Mouse (Mus musculus) hindbrain, embryonic 14.5 days (tissue): Measurements from ENCODE around the gene March9. TPM values are rescaled to one million over a fixed set of nuclear protein-coding genes. Genes with fewer than 3 reads are reported as not detected.

Experiments used
- ATAC-seq: fragments of 200-750 bp; cut with Nextera tagmentation; 2 replicates; pipeline ENCODE4 v1.8.0; 2017; ENCODE audit warnings: moderate number of reproducible peaks, mild to moderate bottlenecking, moderate TSS enrichment, moderate library complexity; ENCODE audit not compliant: low FRiP score
- DNase-seq: peaks from one replicate; pipeline ENCODE4 v3.0.0-alpha.2; 2015; ENCODE audit warnings: low spot score
- H3K27ac ChIP-seq: fragments of 300-500 bp; sonication (generic); 2 replicates; pipeline ENCODE4 v1.5.1; 2014; ENCODE audit warnings: mild to moderate bottlenecking, moderate library complexity
- H3K27me3 ChIP-seq: fragments of 300-500 bp; sonication (generic); 2 replicates; pipeline ENCODE4 v1.6.1; 2014; ENCODE audit warnings: mild to moderate bottlenecking, low read length, mixed read lengths; ENCODE audit not compliant: control insufficient read depth, insufficient read depth
- H3K36me3 ChIP-seq: fragments of 300-500 bp; sonication (generic); replicated peaks from 2 replicates; pipeline ENCODE4 v1.6.1; 2014; ENCODE audit not compliant: control insufficient read depth, insufficient read depth
- H3K4me1 ChIP-seq: fragments of 300-500 bp; sonication (generic); replicated peaks from 2 replicates; pipeline ENCODE4 v1.6.1; 2014; ENCODE audit warnings: antibody characterized with exemption, low read length, mixed read lengths; ENCODE audit not compliant: control insufficient read depth, insufficient read depth
- H3K4me2 ChIP-seq: fragments of 300-500 bp; sonication (generic); replicated peaks from 2 replicates; pipeline ENCODE4 v1.6.1; 2014; ENCODE audit warnings: mild to moderate bottlenecking, moderate library complexity
- H3K4me3 ChIP-seq: fragments of 300-500 bp; sonication (generic); replicated peaks from 2 replicates; pipeline ENCODE4 v1.5.1; 2014; ENCODE audit warnings: mild to moderate bottlenecking, low read length
- H3K9ac ChIP-seq: fragments of 300-500 bp; sonication (generic); 2 replicates; pipeline ENCODE4 v1.6.1; 2014
- H3K9me3 ChIP-seq: fragments of 300-500 bp; sonication (generic); 2 replicates; pipeline ENCODE4 v1.6.1; 2016; ENCODE audit warnings: low read length; ENCODE audit not compliant: control insufficient read depth
- WGBS: fragments of 180-500 bp; shearing (Covaris S2); extraction: QIAGEN DNeasy Blood & Tissue Kit; methylation state at CpG from one replicate; pipeline ENCODE4 v1.1.7; 2014; 5-methylcytosine and 5-hydroxymethylcytosine counted together
- polyA plus RNA-seq: library from polyadenylated mRNA; unstranded; fragments of >200 nt; fragmentation: Nextera tagmentation; extraction: Ambion mirVana; gene quantifications from 2 replicates; pipeline ENCODE4 v1.2.1, GENCODE M21; 2014

The March9 gene
- polyA plus RNA-seq, 1 experiment from 2014 or later = 12.0 TPM

DNA sequence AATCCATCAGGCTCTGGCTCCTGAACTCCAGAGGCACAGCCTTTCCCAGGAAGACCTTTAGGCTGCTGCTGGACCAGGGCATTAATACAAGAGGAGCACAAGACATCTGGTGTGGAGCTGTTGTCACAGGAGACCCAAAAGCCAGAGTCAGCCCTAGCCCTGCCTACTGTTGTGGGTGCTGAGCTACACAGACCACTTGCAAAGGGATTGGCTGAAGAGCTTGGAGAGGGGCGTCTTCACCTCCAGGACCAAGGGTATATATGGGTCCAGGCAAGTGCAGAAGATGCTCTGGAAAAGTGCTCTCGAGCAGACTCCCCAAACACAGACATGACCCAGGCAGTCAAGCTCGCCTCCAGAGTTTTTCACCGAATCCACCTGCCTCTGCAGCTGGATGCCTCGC is 12.0 kb downstream of the March9 start, which contains the start of gene Cyp27b1:
Gene Cyp27b1 (plus strand): TSS at position 297 of the 400 bp plus-strand sequence.
- Histone ChIP-seq H3K9ac (no peak within 1 kb of the TSS), H3K27ac (no peak within 1 kb of the TSS), H3K27me3 (peaks cover 53% of the 10 kb centered on the region), H3K4me2 (no peak within 1 kb of the TSS), H3K4me1 (no peaks in the 10 kb centered on the region), H3K4me3 (peak within 1 kb of the TSS; percentile 11; the same call in 1 of the 2 replicates), H3K36me3 (peaks cover 7% of the 10 kb centered on the region), H3K9me3 (no peaks in the 10 kb centered on the region)
- WGBS = 37% methylated on average over 5 of the region's 5 CpGs
- no peak for DNase-seq
- ATAC-seq = no peak

DNA sequence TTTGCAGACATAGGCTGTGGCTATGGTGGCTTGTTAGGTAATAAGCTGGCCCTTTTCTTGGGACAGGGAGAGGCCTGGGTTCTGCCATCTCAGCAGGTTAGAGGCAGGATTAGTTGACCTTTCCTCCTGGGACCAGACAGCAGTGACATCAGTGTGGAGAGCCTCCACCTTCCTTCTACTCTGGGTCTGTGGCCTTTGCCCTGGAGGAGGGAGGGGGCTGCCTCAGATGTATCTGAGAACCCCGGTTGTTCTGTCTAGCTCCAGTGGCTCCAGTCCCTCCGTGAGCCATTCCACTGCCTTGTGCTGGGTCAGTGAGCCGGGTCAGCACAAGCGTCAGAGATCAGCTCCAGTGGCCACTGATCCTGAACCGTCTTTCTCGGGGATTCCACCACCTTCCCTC is 16.8 kb downstream of the March9 start:
- whole genome bisulfite sequencing = 78% methylated on average over 6 of the region's 6 CpGs
- no peak for DNase-seq
- Histone ChIP-seq H3K27me3 (peaks cover 20% of the 10 kb centered on the region), H3K4me3 (no peak overlapping the region), H3K27ac (no peak overlapping the region), H3K9ac (no peak overlapping the region), H3K4me1 (peaks cover 6% of the 10 kb centered on the region), H3K4me2 (peak overlapping the region; percentile 98; the same call in 1 of the 2 replicates), H3K36me3 (peaks cover 6% of the 10 kb centered on the region; the same call in 1 of the 2 replicates), H3K9me3 (no peaks in the 10 kb centered on the region)
- no peak for ATAC-seq

- peaks cover 6% of the 10 kb centered on the region for H3K4me1 ChIP-seq
- no peaks in the 10 kb centered on the region for H3K9me3 ChIP-seq
- H3K4me3 ChIP-seq = peak overlapping the region; percentile 63
- H3K4me2 ChIP-seq = peak overlapping the region; percentile 98
- ATAC-seq (no peak), DNase-seq (no peak)
- peak overlapping the region; percentile 82 for H3K9ac ChIP-seq
- WGBS = 18% methylated on average over 5 of the region's 5 CpGs
- no peak overlapping the region for H3K27ac ChIP-seq
- H3K27me3 ChIP-seq = peaks cover 14% of the 10 kb centered on the region
- peaks cover 6% of the 10 kb centered on the region; the same call in 1 of the 2 replicates for H3K36me3 ChIP-seq
These were observed 17.4 kb downstream of the March9 start for GRCm38 (mm10) chr10:127042468-127043115.

DNA sequence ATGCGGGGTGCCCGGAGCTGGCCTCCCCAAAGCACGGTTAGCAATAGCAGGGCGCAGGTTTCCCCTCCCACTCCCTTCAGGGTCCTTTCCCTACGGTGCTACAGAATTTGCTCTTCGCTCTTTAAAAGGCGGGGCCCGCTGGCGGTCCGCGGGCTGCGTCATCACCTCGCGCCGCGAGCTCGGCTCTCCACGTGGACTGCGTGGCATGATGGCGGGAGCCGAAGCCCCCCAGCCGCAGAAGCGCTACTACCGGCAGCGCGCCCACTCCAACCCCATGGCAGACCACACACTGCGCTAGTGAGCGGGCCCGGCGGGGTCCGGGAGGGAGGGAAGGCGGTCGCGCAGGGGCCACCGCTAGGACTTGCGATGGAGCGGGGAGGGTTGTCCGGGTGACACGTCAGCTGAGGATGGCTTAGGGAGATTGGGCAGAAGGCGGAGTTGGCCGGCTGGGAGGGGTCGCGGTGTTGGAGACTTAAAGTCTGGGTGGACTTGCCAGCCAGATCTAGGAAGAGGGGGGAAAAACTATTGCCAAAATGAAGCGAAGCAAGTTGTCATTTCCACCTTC is 18.1 kb downstream of the March9 start:
- peak overlapping the region; percentile 63 for H3K4me3 ChIP-seq

GRCm38 (mm10) chr10:127041274-127041766 is 18.7 kb downstream of the March9 start, which contains the start of the genes Mettl1 and Eef1akmt3:
Gene Mettl1, plus strand, starts transcription at chr10:127041414.
Gene Eef1akmt3, minus strand, starts transcription at chr10:127041513.
- DNase-seq (no peak), ATAC-seq (peak; percentile 74)
- Histone ChIP-seq H3K27ac (peak within 1 kb of the TSS; percentile 4; the same call in 1 of the 2 replicates), H3K9me3 (no peaks in the 10 kb centered on the region), H3K36me3 (peaks cover 6% of the 10 kb centered on the region; the same call in 1 of the 2 replicates), H3K9ac (peak within 1 kb of the TSS; percentile 82), H3K4me1 (peaks cover 6% of the 10 kb centered on the region), H3K4me3 (peak within 1 kb of the TSS; percentile 63), H3K27me3 (peaks cover 11% of the 10 kb centered on the region; the same call in 1 of the 2 replicates), H3K4me2 (peak within 1 kb of the TSS; percentile 98)
- WGBS = under 1% methylated on average over 28 of the region's 28 CpGs

More for the DNA sequence above, 18.1 kb downstream of the March9 start:
- peaks cover 6% of the 10 kb centered on the region; the same call in 1 of the 2 replicates for H3K36me3 ChIP-seq
- WGBS = under 1% methylated on average over 44 of the region's 44 CpGs
- ATAC-seq (peak; percentile 87), DNase-seq (peak; percentile 95)
- H3K27ac ChIP-seq = peak overlapping the region; percentile 4; the same call in 1 of the 2 replicates
- H3K9ac ChIP-seq = peak overlapping the region; percentile 82
- H3K27me3 ChIP-seq = peaks cover 11% of the 10 kb centered on the region; the same call in 1 of the 2 replicates
- peaks cover 6% of the 10 kb centered on the region for H3K4me1 ChIP-seq
- H3K9me3 ChIP-seq = no peaks in the 10 kb centered on the region
- peak overlapping the region; percentile 98 for H3K4me2 ChIP-seq

DNA sequence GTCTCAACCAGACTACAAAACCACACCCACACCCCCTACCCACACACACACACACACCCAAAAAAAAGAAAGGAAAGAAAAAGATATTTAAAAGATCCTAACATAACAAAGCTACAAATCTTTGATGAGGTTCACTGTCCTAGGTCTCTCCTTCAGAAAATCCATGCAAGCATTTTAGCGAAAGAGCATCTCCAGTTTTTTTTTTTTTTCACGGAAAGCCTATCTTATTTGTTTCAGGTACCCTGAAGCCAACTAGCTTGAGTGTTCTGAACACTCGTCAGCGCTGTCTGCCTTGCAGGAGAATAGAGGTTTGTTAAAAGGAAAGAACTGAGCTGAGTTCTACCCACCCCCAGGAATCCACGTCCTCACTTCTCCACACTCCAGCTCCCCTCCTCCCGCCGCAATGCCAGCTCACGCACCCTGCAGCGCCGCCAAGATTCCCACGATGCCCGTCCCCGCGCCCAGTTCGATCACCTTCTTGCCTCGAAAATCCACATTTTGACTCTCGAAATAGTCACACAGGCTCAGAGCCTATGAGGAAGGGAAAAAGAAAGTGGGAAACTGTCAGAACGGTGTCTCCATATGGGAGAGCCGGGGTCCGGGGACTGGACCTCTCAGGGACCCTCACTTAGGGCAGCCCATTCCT is 19.3 kb downstream of the March9 start:
- peak overlapping the region; percentile 82 for H3K9ac ChIP-seq
- peaks cover 6% of the 10 kb centered on the region; the same call in 1 of the 2 replicates for H3K36me3 ChIP-seq
- ATAC-seq (no peak), DNase-seq (no peak)
- no peak overlapping the region for H3K27ac ChIP-seq
- WGBS = 2% methylated on average over 20 of the region's 20 CpGs
- H3K27me3 ChIP-seq = peaks cover 11% of the 10 kb centered on the region; the same call in 1 of the 2 replicates
- no peaks in the 10 kb centered on the region for H3K9me3 ChIP-seq
- peaks cover 6% of the 10 kb centered on the region for H3K4me1 ChIP-seq
- peak overlapping the region; percentile 98 for H3K4me2 ChIP-seq
- peak overlapping the region; percentile 63 for H3K4me3 ChIP-seq

DNA sequence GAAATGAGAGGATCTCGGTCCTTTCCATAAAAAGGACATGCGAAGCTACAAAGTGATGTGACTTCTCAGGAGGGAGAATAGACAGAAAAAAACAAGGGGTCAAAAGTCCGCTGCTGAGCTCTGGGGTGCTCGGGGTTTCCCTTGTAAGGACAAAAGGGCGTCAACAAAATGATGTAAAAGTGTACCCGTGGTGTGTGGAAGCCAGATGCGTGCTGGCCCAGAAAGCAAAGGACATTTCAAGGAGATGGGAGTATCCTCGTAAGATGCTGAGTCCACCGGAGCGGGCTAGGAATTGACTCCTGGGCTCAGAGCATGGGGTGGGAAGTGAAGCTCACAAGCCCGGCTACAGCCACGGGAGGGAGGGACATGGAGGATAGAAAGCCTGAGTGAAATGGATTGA is 22.3 kb downstream of the March9 start:
- H3K9me3 ChIP-seq = no peaks in the 10 kb centered on the region
- no peak overlapping the region for H3K9ac ChIP-seq
- ATAC-seq (no peak), DNase-seq (no peak)
- H3K36me3 ChIP-seq = no peaks in the 10 kb centered on the region
- WGBS = 65% methylated on average over 12 of the region's 12 CpGs
- no peak overlapping the region for H3K4me2 ChIP-seq
- H3K4me1 ChIP-seq = peaks cover 5% of the 10 kb centered on the region
- no peak overlapping the region for H3K27ac ChIP-seq
- no peak overlapping the region for H3K4me3 ChIP-seq
- H3K27me3 ChIP-seq = peaks cover 11% of the 10 kb centered on the region; the same call in 1 of the 2 replicates

- no peak overlapping the region for H3K27ac ChIP-seq
- H3K4me3 ChIP-seq = no peak overlapping the region
- H3K9me3 ChIP-seq = no peaks in the 10 kb centered on the region
- H3K27me3 ChIP-seq = peaks cover 11% of the 10 kb centered on the region; the same call in 1 of the 2 replicates
- DNase-seq (no peak), ATAC-seq (no peak)
- H3K36me3 ChIP-seq = no peaks in the 10 kb centered on the region
- H3K4me1 ChIP-seq = no peaks in the 10 kb centered on the region
- no peak overlapping the region for H3K9ac ChIP-seq
- no peak overlapping the region for H3K4me2 ChIP-seq
- WGBS = 86% methylated on average over 12 of the region's 12 CpGs
These were observed 23.7 kb downstream of the March9 start for GRCm38 (mm10) chr10:127036273-127036672.

DNA sequence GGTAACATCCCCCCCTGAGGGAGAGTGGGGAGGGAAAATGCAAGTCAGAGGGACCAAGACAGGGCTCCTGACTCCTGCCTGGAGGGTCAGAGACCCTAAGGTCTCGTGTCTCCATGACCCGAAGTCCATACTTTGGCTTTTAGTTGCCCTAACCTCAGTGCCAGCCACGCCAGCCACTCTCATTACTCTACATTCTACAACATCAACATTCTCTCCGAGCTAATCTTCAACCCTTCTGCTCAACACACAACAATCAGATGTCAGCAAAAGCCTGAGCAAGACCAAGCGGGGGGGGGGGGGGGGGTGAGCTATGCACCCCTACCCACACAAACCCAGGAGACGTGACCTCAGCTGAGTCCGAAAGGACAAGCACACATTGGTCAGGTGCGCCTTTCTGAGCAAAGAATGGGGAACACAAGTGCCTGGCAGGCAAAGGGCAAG is 26.7 kb downstream of the March9 start:
- DNase-seq (no peak), ATAC-seq (no peak)
- Histone ChIP-seq H3K9me3 (no peaks in the 10 kb centered on the region), H3K4me2 (no peak overlapping the region), H3K27ac (no peak overlapping the region), H3K4me3 (no peak overlapping the region), H3K27me3 (no peaks in the 10 kb centered on the region), H3K36me3 (peaks cover 10% of the 10 kb centered on the region), H3K4me1 (peaks cover 8% of the 10 kb centered on the region; the same call in 1 of the 2 replicates), H3K9ac (no peak overlapping the region)
- 85% methylated on average over 8 of the region's 8 CpGs for WGBS
